Mouse (Mus musculus) limb, embryonic 15.5 days (tissue): ENCODE data around the gene Rasgef1b. TPM values are rescaled to one million over a fixed set of nuclear protein-coding genes. Genes with fewer than 3 reads are reported as not detected.

Experiments
- ATAC-seq: fragments of 200-750 bp; cut with Nextera tagmentation; 2 replicates; pipeline ENCODE4 v1.8.0; 2017; ENCODE audit warnings: low read depth, moderate TSS enrichment; ENCODE audit not compliant: insufficient number of reproducible peaks, low FRiP score, low TSS enrichment
- H3K27ac ChIP-seq: fragments of 300-500 bp; sonication (generic); 2 replicates; pipeline ENCODE4 v1.5.1; 2015; ENCODE audit warnings: moderate library complexity, mild to moderate bottlenecking, inconsistent platforms
- H3K27me3 ChIP-seq: fragments of 300-500 bp; sonication (generic); 2 replicates; pipeline ENCODE4 v1.6.1; 2015; ENCODE audit warnings: inconsistent platforms
- H3K36me3 ChIP-seq: fragments of 300-500 bp; sonication (generic); 2 replicates; pipeline ENCODE4 v1.6.1; 2015; ENCODE audit warnings: inconsistent platforms
- H3K4me1 ChIP-seq: fragments of 300-500 bp; sonication (generic); 2 replicates; pipeline ENCODE4 v1.6.1; 2015; ENCODE audit warnings: inconsistent platforms
- H3K4me2 ChIP-seq: fragments of 300-500 bp; sonication (generic); 2 replicates; pipeline ENCODE4 v1.6.1; 2015; ENCODE audit warnings: mild to moderate bottlenecking, inconsistent platforms
- H3K4me3 ChIP-seq: fragments of 300-500 bp; sonication (generic); 2 replicates; pipeline ENCODE4 v1.5.1; 2015; ENCODE audit warnings: mild to moderate bottlenecking, inconsistent platforms
- H3K9ac ChIP-seq: fragments of 300-500 bp; sonication (generic); 2 replicates; pipeline ENCODE4 v1.6.1; 2015; ENCODE audit warnings: inconsistent platforms
- H3K9me3 ChIP-seq: fragments of 300-500 bp; sonication (generic); 2 replicates; pipeline ENCODE4 v1.6.1; 2016; ENCODE audit warnings: inconsistent platforms
- WGBS: fragments of 180-500 bp; shearing (Covaris S2); methylation state at CpG from one replicate; pipeline ENCODE4 v1.1.7; 2015; 5-methylcytosine and 5-hydroxymethylcytosine counted together
- polyA plus RNA-seq: library from polyadenylated mRNA; unstranded; fragments of >200 nt; fragmentation: Nextera tagmentation; extraction: Ambion mirVana; gene quantifications from 2 replicates; pipeline ENCODE4 v1.2.1, GENCODE M21; 2015

Rasgef1b gene
- polyA plus RNA-seq, 1 experiment from 2014 or later = 8.8 TPM

GRCm38 (mm10) chr5:99183637-99184036 lies 545.2 kb downstream of the Rasgef1b start:
- no peak for ATAC-seq
- H3K9me3 ChIP-seq = no peaks in the 10 kb centered on the region

GRCm38 (mm10) chr5:99174608-99175385 lies 554.1 kb downstream of the Rasgef1b start:
- no peaks in the 10 kb centered on the region for H3K9me3 ChIP-seq
- peaks cover 3% of the 10 kb centered on the region; the same call in 1 of the 2 replicates for H3K4me1 ChIP-seq
- peaks cover 6% of the 10 kb centered on the region; the same call in 1 of the 2 replicates for H3K27me3 ChIP-seq
- H3K9ac ChIP-seq = no peak overlapping the region
- no peaks in the 10 kb centered on the region for H3K36me3 ChIP-seq
- H3K27ac ChIP-seq = no peak overlapping the region
- ATAC-seq = no peak
- H3K4me3 ChIP-seq = no peak overlapping the region
- H3K4me2 ChIP-seq = no peak overlapping the region
- 34% methylated on average over 8 of the region's 8 CpGs for WGBS

More at GRCm38 (mm10) chr5:99183637-99184036, 545.2 kb downstream of the Rasgef1b start:
- 66% methylated on average over 7 of the region's 7 CpGs for WGBS
- H3K36me3 ChIP-seq = no peaks in the 10 kb centered on the region
- H3K4me2 ChIP-seq = no peak overlapping the region
- no peak overlapping the region for H3K4me3 ChIP-seq
- no peak overlapping the region for H3K9ac ChIP-seq
- no peaks in the 10 kb centered on the region for H3K27me3 ChIP-seq
- H3K27ac ChIP-seq = no peak overlapping the region
- H3K4me1 ChIP-seq = no peaks in the 10 kb centered on the region

DNA sequence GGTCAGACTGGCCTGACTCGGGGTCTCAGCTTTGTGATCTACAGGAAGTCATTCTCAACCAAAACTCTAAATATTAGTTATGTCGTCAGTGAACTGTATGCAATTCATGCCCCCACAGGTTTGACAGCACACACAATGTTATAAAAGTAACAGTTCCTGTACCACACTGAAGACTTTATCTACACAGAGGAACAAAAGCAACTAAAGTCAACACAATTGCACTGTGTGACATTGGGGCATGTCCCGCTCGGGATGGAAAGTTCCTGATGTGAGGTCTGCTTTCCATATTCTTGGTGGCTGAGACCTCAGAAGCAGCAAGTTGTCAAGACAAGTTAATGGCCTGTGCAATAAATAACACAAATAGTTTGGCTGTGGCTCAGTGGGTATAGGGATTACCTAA lies 559.0 kb downstream of the Rasgef1b start:
- H3K4me1 ChIP-seq = peaks cover 2% of the 10 kb centered on the region; the same call in 1 of the 2 replicates
- no peak for ATAC-seq
- WGBS = 56% methylated on average over 4 of the region's 4 CpGs

GRCm38 (mm10) chr5:99167767-99168166 lies 561.1 kb downstream of the Rasgef1b start:
- Histone ChIP-seq H3K4me1 (no peaks in the 10 kb centered on the region), H3K27ac (no peak overlapping the region), H3K36me3 (no peaks in the 10 kb centered on the region), H3K27me3 (peaks cover 1% of the 10 kb centered on the region; the same call in 1 of the 2 replicates), H3K4me3 (no peak overlapping the region), H3K9ac (no peak overlapping the region), H3K9me3 (no peaks in the 10 kb centered on the region), H3K4me2 (no peak overlapping the region)
- WGBS = 88% methylated on average over 5 of the region's 5 CpGs
- no peak for ATAC-seq

More for the DNA sequence above, 559.0 kb downstream of the Rasgef1b start:
- H3K9me3 ChIP-seq = no peaks in the 10 kb centered on the region
- no peak overlapping the region for H3K9ac ChIP-seq
- peaks cover 6% of the 10 kb centered on the region; the same call in 1 of the 2 replicates for H3K27me3 ChIP-seq
- no peak overlapping the region for H3K4me3 ChIP-seq
- no peak overlapping the region for H3K27ac ChIP-seq
- no peak overlapping the region for H3K4me2 ChIP-seq
- H3K36me3 ChIP-seq = no peaks in the 10 kb centered on the region

Other genes starting within 250 kb of the Rasgef1b start
- gene Vamp9, start 177.2 kb upstream of the Rasgef1b start, polyA plus RNA-seq = 0.54 and 0.63 TPM in 2 replicates
- gene Hnrnpd, start 249.9 kb upstream of the Rasgef1b start, polyA plus RNA-seq = 134 and 153 TPM in 2 replicates
- gene 4930524J08Rik, start 250.0 kb upstream of the Rasgef1b start, polyA plus RNA-seq = 1.7 and 2.2 TPM in 2 replicates